Mouse (Mus musculus): Measurements from ENCODE around the gene Eme1.

- TF ChIP-seq HCFC1 (IDR thresholded peaks at IDR 0.05; ENCODE audit: borderline replicate concordance, insufficient read depth, low read length) (no peak), ZNF384 (IDR thresholded peaks at IDR 0.05; ENCODE audit: low read depth, low read length) (no peak), MAFK (IDR thresholded peaks at IDR 0.05; ENCODE audit: insufficient read depth, low read depth, low read length) (no peak), CHD2 (IDR thresholded peaks at IDR 0.05; ENCODE audit: low read depth, low read length) (no peak), ZC3H11A (IDR thresholded peaks at IDR 0.05; ENCODE audit: borderline replicate concordance, low read depth, low read length) (no peak)
Observed at GRCm38 (mm10) chr11:94675446-94675845, 21.7 kb upstream of the Eme1 start.
